Mouse (Mus musculus) liver, postnatal 0 days (tissue): ENCODE data around the gene Cnot6.

ENCODE experiments used
- CTCF ChIP-seq: sonication (generic); IDR thresholded peaks from 2 replicates; pipeline ENCODE4 v1.5.1; 2016; ENCODE audit warnings: antibody characterized with exemption, low read depth
- EP300 ChIP-seq: IDR thresholded peaks from 2 replicates; pipeline ENCODE4 v1.6.1; 2016; ENCODE audit warnings: antibody characterized with exemption, low read depth, mild to moderate bottlenecking

DNA sequence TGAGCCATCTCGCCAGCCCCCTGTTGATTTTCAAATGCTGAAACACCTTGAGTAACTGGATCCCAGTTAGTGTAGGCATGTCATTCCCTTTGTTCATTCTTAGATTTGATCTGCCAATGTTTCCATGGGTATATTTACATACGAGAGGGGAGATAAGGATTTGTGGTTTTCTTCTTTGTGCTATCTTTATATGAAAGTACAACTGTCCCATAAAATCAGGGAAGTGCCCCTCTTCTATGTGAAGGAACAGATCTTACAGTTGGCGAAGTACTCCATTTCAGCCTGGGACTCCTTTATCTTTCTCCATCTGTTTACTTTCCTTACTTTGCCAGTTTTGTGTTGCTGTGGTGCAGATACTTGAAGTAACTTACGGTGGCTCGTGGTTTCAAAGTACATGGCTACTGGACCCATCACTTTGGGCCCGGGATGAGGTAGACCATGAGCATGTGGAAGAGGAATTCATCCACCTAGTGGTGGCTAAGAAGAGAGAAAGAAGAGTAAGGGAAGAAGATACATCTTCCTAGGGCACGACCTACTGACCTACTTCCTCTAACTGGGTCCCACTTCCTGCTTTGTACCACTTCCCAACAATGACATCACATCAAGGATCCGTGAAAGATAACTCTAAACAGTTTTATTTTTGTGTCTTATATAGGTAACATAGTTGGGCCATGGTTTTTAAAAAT, 7.1 kb upstream of the Cnot6 start:
- TF ChIP-seq CTCF (peak; percentile 21), EP300 (no peak)
